Mouse (Mus musculus): ENCODE measurements at regions not wholly inside any gene's neighbourhood (a gene's known extent, or its start where the extent isn't known, plus 50 kb on each side); places are given as distances from the start of the nearest gene placed in this dataset.

- TF ChIP-seq POLR2A (IDR thresholded peaks at IDR 0.05; ENCODE audit: insufficient read depth, low read length) (no peak), CTCF (IDR thresholded peaks at IDR 0.05; ENCODE audit: low read depth, low read length) (no peak), EP300 (IDR thresholded peaks at IDR 0.05; ENCODE audit: insufficient read depth, low read depth, low read length) (no peak)
Measured at GRCm38 (mm10) chr4:58670906-58671250, 116.6 kb downstream of the Olfr267 start.

Measured in ES-Bruce4 (cell line).